Mouse (Mus musculus) stomach, embryonic 14.5 days (tissue): ENCODE data around the gene Fam92b. TPM values are rescaled to one million over a fixed set of nuclear protein-coding genes. Genes with fewer than 3 reads are reported as not detected.

ENCODE experiments used
- ATAC-seq: fragments of 200-750 bp; cut with Nextera tagmentation; 2 replicates; pipeline ENCODE4 v1.8.0; 2017; ENCODE audit warnings: low read depth, moderate TSS enrichment; ENCODE audit not compliant: insufficient number of reproducible peaks, insufficient read depth, low FRiP score
- H3K27ac ChIP-seq: fragments of 300-500 bp; sonication (generic); 2 replicates; pipeline ENCODE4 v1.5.1; 2014; ENCODE audit warnings: mild to moderate bottlenecking, low read length, moderate library complexity, mixed read lengths
- H3K27me3 ChIP-seq: fragments of 300-500 bp; sonication (generic); 2 replicates; pipeline ENCODE4 v1.6.1; 2014; ENCODE audit warnings: low read length, control low read depth, mixed read lengths; ENCODE audit not compliant: control insufficient read depth, insufficient read depth
- H3K36me3 ChIP-seq: fragments of 300-500 bp; sonication (generic); 2 replicates; pipeline ENCODE4 v1.6.1; 2014; ENCODE audit warnings: mild to moderate bottlenecking, control low read depth, low read length, moderate library complexity, mixed read lengths; ENCODE audit not compliant: control insufficient read depth, insufficient read depth
- H3K4me1 ChIP-seq: fragments of 300-500 bp; sonication (generic); 2 replicates; pipeline ENCODE4 v1.6.1; 2014; ENCODE audit warnings: low read length, control low read depth, mixed read lengths; ENCODE audit not compliant: control insufficient read depth, insufficient read depth
- H3K4me2 ChIP-seq: fragments of 300-500 bp; sonication (generic); replicated peaks from 2 replicates; pipeline ENCODE4 v1.6.1; 2014; ENCODE audit warnings: low read depth, low read length, control low read depth
- H3K4me3 ChIP-seq: fragments of 300-500 bp; sonication (generic); 2 replicates; pipeline ENCODE4 v1.5.1; 2014; ENCODE audit warnings: low read depth, low read length, control low read depth
- H3K9ac ChIP-seq: fragments of 300-500 bp; sonication (generic); replicated peaks from 2 replicates; pipeline ENCODE4 v1.6.1; 2014; ENCODE audit warnings: low read depth, mild to moderate bottlenecking, control low read depth, low read length, moderate library complexity, mixed read lengths
- H3K9me3 ChIP-seq: fragments of 300-500 bp; sonication (generic); 2 replicates; pipeline ENCODE4 v1.6.1; 2016; ENCODE audit warnings: low read depth, low read length, control low read depth; ENCODE audit not compliant: control insufficient read depth
- WGBS: fragments of 180-500 bp; shearing (Covaris S2); extraction: QIAGEN DNeasy Blood & Tissue Kit; methylation state at CpG from one replicate; pipeline ENCODE4 v1.1.7; 2014; 5-methylcytosine and 5-hydroxymethylcytosine counted together
- polyA plus RNA-seq: library from polyadenylated mRNA; unstranded; fragments of >200 nt; fragmentation: Nextera tagmentation; extraction: Ambion mirVana; gene quantifications from 2 replicates; pipeline ENCODE4 v1.2.1, GENCODE M21; 2014

Fam92b gene
- polyA plus RNA-seq, 1 experiment from 2014 or later = 2.0 TPM

GRCm38 (mm10) chr8:120184366-120184765 is 7.1 kb upstream of the Fam92b start:
- Histone ChIP-seq H3K9me3 (no peaks in the 10 kb centered on the region), H3K9ac (no peak overlapping the region), H3K27me3 (no peaks in the 10 kb centered on the region), H3K36me3 (no peaks in the 10 kb centered on the region), H3K4me3 (no peak overlapping the region), H3K4me1 (peaks cover 34% of the 10 kb centered on the region), H3K4me2 (no peak overlapping the region), H3K27ac (peak overlapping the region; percentile 89; the same call in 1 of the 2 replicates)
- 16% methylated on average over 9 of the region's 9 CpGs for WGBS
- peak; percentile 65 for ATAC-seq

DNA sequence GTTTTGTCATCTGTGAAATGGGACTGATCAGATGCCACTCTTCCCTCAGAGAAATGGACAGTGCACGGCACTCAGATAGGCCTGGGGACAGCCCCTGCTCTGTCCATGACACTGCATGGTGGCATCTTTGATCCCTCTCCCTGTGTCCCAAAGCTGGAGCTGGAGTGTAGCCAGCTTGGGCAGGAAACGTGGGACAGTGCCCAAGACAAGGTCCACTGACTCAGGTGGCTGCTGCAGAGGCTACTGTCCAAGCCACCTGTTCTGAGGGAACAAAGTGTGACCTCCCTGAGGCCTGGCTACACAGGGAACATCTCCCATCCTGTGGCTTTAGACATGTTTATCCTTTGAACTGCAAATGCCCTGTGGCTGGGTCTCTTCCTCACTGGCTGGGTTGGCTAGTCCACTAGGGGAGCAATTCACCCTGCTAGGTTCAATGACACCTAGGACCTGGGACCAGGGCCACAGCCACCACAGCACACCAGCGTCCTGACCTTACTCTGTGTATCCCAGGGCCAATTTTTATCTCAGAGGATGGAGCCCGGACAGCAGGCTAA is 4.7 kb upstream of the Fam92b start:
- WGBS = 81% methylated on average over 4 of the region's 4 CpGs
- Histone ChIP-seq H3K4me1 (peaks cover 51% of the 10 kb centered on the region), H3K36me3 (no peaks in the 10 kb centered on the region), H3K27ac (no peak overlapping the region), H3K4me2 (no peak overlapping the region), H3K27me3 (no peaks in the 10 kb centered on the region), H3K9me3 (no peaks in the 10 kb centered on the region), H3K4me3 (no peak overlapping the region), H3K9ac (no peak overlapping the region)
- no peak for ATAC-seq

DNA sequence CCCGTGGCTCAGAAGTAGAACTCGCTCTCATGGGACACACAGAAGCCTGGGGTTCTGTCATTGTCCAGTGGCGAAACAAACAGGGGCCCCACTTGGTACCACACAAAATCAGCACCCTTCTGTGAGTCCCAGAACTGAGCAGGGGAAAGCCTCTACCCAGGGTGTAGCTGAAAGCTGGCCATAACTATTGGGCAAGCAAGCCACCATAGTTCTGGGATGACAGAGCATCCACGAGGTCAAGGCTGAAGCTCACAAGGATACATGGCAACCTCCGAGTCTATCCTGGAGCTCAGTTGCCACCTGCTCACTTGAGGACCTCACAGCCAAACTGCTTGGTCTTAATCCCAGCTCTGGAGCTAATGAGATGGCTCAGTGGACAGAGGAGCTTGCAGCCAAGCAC is 4.0 kb upstream of the Fam92b start:
- 79% methylated on average over 5 of the region's 5 CpGs for WGBS
- Histone ChIP-seq H3K4me1 (peaks cover 48% of the 10 kb centered on the region), H3K9me3 (no peaks in the 10 kb centered on the region), H3K27me3 (no peaks in the 10 kb centered on the region), H3K4me2 (no peak overlapping the region), H3K27ac (no peak overlapping the region), H3K9ac (no peak overlapping the region), H3K36me3 (no peaks in the 10 kb centered on the region), H3K4me3 (no peak overlapping the region)
- no peak for ATAC-seq

- H3K27ac ChIP-seq = no peak overlapping the region
- WGBS = 38% methylated on average over 7 of the region's 7 CpGs
- H3K36me3 ChIP-seq = no peaks in the 10 kb centered on the region
- H3K4me3 ChIP-seq = no peak overlapping the region
- no peaks in the 10 kb centered on the region for H3K9me3 ChIP-seq
- H3K27me3 ChIP-seq = no peaks in the 10 kb centered on the region
- H3K4me1 ChIP-seq = peaks cover 41% of the 10 kb centered on the region
- H3K4me2 ChIP-seq = no peak overlapping the region
- ATAC-seq = no peak
- no peak overlapping the region for H3K9ac ChIP-seq
These were observed 3.2 kb upstream of the Fam92b start for GRCm38 (mm10) chr8:120180445-120180970.

DNA sequence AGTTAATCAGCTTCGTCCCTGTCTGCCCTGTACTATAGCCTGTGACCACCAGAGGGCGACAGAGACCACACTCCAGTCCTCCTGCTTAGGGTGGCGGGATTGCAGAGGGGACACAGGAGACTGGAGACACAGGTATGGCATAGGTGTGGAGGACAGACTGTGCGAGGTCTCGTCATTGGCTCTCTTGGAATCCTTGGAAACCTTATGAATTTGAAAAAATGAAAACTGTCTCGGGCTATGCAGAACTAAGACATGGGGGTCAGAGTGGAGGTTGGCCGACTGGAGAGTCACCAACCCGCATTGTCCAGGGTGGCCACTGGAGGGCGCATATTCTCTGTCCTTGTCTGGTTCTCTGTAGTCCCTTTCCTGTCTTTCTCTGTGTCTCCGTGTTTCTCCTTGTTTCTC is 1.8 kb upstream of the Fam92b start:
- Histone ChIP-seq H3K9me3 (no peaks in the 10 kb centered on the region), H3K9ac (no peak overlapping the region), H3K36me3 (no peaks in the 10 kb centered on the region), H3K27ac (no peak overlapping the region), H3K27me3 (no peaks in the 10 kb centered on the region), H3K4me1 (peaks cover 27% of the 10 kb centered on the region), H3K4me3 (no peak overlapping the region), H3K4me2 (peak overlapping the region; percentile 34)
- 0% methylated on average over 10 of the region's 10 CpGs for WGBS
- ATAC-seq = peak; percentile 43; the same call in 1 of the 2 replicates

- peaks cover 26% of the 10 kb centered on the region for H3K4me1 ChIP-seq
- peak overlapping the region; percentile 22; the same call in 1 of the 2 replicates for H3K27ac ChIP-seq
- no peaks in the 10 kb centered on the region for H3K36me3 ChIP-seq
- 9% methylated on average over 10 of the region's 10 CpGs for WGBS
- peak overlapping the region; percentile 40; the same call in 1 of the 2 replicates for H3K4me2 ChIP-seq
- H3K9me3 ChIP-seq = no peaks in the 10 kb centered on the region
- H3K27me3 ChIP-seq = no peaks in the 10 kb centered on the region
- ATAC-seq = no peak
- 0 out of 2 replicates have a peak overlapping the region, but pooled peaks have one; percentile 1 for H3K9ac ChIP-seq
- no peak overlapping the region for H3K4me3 ChIP-seq
These were observed 853 bp upstream of the Fam92b start for GRCm38 (mm10) chr8:120178124-120178514.

- Histone ChIP-seq H3K9ac (no peak overlapping the region), H3K4me2 (no peak overlapping the region), H3K36me3 (no peaks in the 10 kb centered on the region), H3K4me1 (peaks cover 26% of the 10 kb centered on the region), H3K9me3 (no peaks in the 10 kb centered on the region), H3K4me3 (no peak overlapping the region), H3K27me3 (no peaks in the 10 kb centered on the region), H3K27ac (peak overlapping the region; percentile 18; the same call in 1 of the 2 replicates)
- 37% methylated on average over 4 of the region's 4 CpGs for whole genome bisulfite sequencing
- no peak for ATAC-seq
These were observed 661 bp downstream of the Fam92b start for GRCm38 (mm10) chr8:120176605-120177004.

- no peak overlapping the region for H3K9ac ChIP-seq
- no peaks in the 10 kb centered on the region for H3K9me3 ChIP-seq
- ATAC-seq = no peak
- H3K4me1 ChIP-seq = peaks cover 23% of the 10 kb centered on the region
- 52% methylated on average over 18 of the region's 18 CpGs for WGBS
- no peaks in the 10 kb centered on the region for H3K27me3 ChIP-seq
- H3K4me3 ChIP-seq = no peak overlapping the region
- no peaks in the 10 kb centered on the region for H3K36me3 ChIP-seq
- H3K4me2 ChIP-seq = no peak overlapping the region
- no peak overlapping the region for H3K27ac ChIP-seq
These were observed 2.7 kb downstream of the Fam92b start for GRCm38 (mm10) chr8:120174606-120175005.

GRCm38 (mm10) chr8:120173195-120173594 is 4.1 kb downstream of the Fam92b start:
- Histone ChIP-seq H3K4me3 (no peak overlapping the region), H3K27ac (no peak overlapping the region), H3K4me1 (peaks cover 17% of the 10 kb centered on the region), H3K27me3 (no peaks in the 10 kb centered on the region), H3K4me2 (no peak overlapping the region), H3K9ac (no peak overlapping the region), H3K9me3 (no peaks in the 10 kb centered on the region), H3K36me3 (no peaks in the 10 kb centered on the region)
- no peak for ATAC-seq
- WGBS = 79% methylated on average over 1 of the region's 1 CpGs
